Mouse (Mus musculus) MN1 (cell line): ENCODE data around the gene Nfkbie.
A peak's percentile ranks its signal among the peaks of the same experiment; 100 is the strongest.

Experiments used
- DNase-seq: peaks from one replicate; pipeline ENCODE4 v3.0.0-alpha.2; 2016; ENCODE audit warnings: low spot score

Nfkbie gene

GRCm38 (mm10) chr17:45598376-45598775 lies 42.9 kb downstream of the Nfkbie start:
- no peak for DNase-seq

DNA sequence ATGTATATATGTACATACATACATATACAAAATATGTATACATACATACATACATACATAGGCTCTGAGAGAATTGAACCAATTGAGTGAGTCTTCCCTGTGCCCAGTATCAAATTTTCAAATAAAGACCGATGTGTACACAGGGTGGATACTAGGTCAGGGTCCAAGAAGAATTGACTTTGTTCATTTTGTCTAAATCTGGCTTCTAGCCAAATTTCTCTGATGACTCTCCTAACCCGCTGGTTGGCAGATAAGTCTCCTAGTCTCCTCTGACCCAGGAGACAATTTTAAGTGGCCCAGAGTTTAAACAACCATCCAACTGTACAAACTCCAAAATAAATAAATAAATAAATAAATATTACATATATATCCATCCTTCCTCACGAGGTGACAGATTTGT lies 43.4 kb downstream of the Nfkbie start:
- DNase-seq: no peak

DNA sequence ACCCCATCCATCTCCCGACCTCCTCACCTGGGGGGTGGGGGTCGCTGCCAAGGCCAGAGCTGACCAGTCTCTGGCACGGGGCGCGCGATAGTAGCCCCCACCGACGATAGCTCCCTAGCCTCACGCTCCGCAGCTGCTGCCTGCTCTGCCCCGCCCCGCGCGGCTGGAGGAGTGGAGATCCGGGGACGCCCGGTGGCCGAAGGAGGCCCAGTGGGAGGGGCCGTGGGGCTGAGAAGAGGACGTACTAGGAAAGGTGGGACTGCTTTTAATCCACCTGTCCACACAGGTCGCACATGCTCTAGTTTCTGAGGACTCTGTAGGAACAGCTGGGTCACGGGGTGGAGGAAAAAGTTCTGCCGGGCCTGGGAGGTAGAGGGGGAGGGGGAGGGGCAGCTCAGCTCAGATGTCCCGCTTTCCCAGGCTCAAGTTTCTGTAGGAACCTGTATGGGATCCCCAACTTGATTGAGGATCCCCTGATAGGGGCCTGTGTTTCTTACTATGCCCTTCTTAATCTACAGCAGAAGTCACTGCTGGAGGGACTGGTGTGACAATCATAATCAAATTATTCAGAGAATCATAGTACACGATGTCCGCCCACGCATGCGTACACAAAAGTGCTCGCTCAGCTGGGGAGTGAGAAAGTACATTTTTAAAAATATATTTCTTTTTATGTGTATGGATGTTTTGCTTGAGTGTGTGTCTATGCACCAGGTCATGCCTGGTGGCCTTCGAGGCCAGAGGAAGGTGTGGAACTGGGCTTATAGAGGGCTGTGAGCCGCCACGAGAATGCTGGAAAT lies 44.1 kb downstream of the Nfkbie start, which contains the start of gene Slc29a1:
Gene Slc29a1, minus strand, starts transcription at position 161 of the 797 bp plus-strand sequence.
- peak; percentile 86 for DNase-seq

DNA sequence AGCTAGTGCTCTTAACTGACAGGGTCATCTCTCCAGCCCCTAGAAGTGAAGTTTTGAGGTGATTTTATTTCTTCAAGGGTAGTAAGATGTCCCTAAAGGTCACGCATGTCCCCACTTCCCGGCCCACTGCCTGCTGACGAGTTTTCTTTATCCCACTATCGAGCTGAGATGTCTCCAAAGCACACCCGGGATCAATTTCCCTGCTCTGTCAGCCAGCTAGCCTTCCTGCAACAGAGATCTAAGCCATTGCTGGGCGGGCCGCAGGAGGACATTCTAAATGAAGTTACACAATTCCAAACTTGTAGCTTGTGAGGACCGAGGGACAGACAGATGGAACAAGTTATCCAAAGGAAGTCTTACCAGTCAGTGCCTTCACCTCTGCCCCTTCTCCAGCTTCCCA lies 44.8 kb downstream of the Nfkbie start:
- DNase-seq: no peak

DNA sequence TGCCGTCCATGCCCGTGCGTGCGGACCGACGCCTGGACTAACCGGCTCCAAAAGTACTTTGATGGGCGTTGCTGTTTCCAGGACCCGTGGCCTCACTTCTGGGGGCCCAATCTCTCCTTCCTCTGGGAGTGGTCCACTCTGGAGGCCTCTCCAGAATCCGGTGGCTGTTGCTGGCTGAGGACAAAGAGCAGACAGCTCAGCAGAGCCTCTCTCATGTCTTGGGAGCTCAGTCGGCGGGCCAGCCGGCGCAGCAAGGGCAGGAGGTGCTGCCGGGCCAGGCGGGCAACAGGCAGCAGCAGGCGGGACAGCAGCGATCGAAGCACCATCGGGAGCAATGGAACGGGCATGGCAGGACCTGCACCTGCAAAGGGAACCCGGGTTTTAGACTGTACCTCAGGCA lies 45.8 kb downstream of the Nfkbie start:
- no peak for DNase-seq

- DNase-seq: peak; percentile 70
These were observed 46.4 kb downstream of the Nfkbie start, which contains the start of gene Mymx for GRCm38 (mm10) chr17:45601877-45602304. Gene Mymx (minus strand): TSS chr17:45602102.

GRCm38 (mm10) chr17:45602984-45603383 lies 47.5 kb downstream of the Nfkbie start:
- DNase-seq: peak; percentile 78

DNA sequence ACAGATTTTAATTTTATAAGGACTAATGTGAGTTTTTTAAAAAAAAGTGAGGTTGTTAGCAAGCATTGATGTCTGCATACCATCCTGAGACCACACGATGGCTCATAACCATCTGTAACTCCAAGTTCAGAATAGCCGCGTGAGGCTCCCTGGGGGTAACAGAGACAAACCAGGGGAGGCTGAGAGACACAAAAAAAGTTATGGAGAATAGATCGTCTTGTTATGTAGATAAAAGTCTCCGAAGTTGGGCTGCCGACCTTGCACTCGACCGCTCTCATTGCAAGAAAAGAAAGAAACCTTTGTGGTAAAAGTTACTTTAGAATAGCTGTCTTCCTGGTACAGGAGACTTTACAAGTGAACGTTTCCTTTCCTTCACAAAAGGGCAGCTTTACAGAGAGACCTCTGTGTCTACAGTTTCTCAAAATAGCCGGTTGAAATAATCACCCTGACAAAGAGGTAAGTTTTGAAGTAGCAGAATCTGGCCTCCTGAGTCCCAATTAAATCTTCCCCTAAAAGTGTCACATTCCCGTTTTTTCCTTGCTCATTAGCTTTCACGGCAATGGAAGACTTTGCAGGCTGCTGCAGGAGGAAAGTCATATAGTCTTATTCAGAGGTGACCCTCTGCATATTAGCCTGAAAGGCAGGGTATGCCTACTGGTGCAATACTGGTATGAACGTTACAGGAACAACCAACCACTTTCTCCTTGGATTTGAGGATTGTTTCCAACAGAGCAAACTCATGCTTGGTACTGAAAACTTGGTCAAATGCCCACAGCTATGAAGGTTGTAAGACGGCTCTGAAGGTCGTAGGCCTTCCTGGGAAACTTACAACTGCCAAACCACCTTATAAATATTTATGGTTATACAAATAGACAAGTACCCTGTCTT lies 51.7 kb downstream of the Nfkbie start:
- no peak for DNase-seq

GRCm38 (mm10) chr17:45608396-45608795 lies 52.9 kb downstream of the Nfkbie start:
- no peak for DNase-seq

GRCm38 (mm10) chr17:45610144-45610866 lies 54.8 kb downstream of the Nfkbie start:
- peak; percentile 71 for DNase-seq

GRCm38 (mm10) chr17:45612008-45612407 lies 56.5 kb downstream of the Nfkbie start:
- no peak for DNase-seq
